Mouse (Mus musculus) olfactory bulb, adult 2 months (tissue): Measurements from ENCODE around the gene Sos1.

Source experiments
- CTCF ChIP-seq: fragments of 200-500 bp; IDR thresholded peaks from 2 replicates; pipeline ENCODE4 v1.5.1; 2012; ENCODE audit warnings: low read depth, mild to moderate bottlenecking, low read length, moderate library complexity; ENCODE audit not compliant: insufficient read depth
- POLR2A ChIP-seq: fragments of 200-500 bp; IDR thresholded peaks from 2 replicates; pipeline ENCODE4 v1.6.1; 2012; ENCODE audit warnings: mild to moderate bottlenecking, low read depth, low read length, moderate library complexity; ENCODE audit not compliant: insufficient read depth

DNA sequence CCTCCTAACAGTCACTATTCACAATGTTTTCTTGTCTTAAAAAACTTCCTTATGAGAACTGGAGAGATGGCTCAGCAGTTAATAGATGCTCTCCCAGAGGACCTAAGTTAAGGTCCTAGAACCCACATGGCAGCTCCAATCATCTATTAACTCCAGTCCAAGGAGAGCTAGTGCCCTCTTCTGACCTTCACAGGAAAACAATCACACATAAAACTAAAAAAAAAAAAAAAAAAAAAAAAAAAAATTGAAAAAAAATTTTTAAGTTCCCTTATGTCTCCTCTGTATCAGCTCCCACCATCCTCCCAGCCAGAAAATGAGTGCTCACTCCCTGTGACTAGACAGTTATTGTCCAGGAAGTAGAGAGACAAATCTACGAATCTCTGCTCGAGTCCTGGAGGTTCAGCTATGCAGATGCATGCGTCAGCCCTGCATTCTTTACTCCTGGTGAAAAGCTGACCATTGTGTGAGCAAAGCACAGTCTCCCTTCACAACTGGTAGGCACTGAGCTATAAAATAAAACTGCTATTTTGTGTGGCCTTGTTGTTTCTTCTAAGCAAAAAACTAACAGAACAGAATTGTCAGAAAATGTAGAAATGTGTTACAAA lies 29.7 kb downstream of the Sos1 start:
- TF ChIP-seq CTCF = no peak
- TF ChIP-seq POLR2A = no peak
